Mouse (Mus musculus): Measurements from ENCODE around the gene Astn2.
A peak's percentile ranks its signal among the peaks of the same experiment; 100 is the strongest.
"Not testable (repeated sequence)": the region's sequence is repeated elsewhere in the genome, so short reads cannot be mapped to it uniquely, and the experiment has no call there.

Astn2 gene

GRCm38 (mm10) chr4:65744088-65744610 is 660.3 kb downstream of the Astn2 start:
- no peak for DNase-seq

- DNase-seq = no peak
These were observed 661.2 kb downstream of the Astn2 start for GRCm38 (mm10) chr4:65743160-65743691.

GRCm38 (mm10) chr4:65724414-65724813 is 680.0 kb downstream of the Astn2 start:
- no peak for DNase-seq

GRCm38 (mm10) chr4:65719610-65720009 is 684.8 kb downstream of the Astn2 start:
- no peak for DNase-seq

GRCm38 (mm10) chr4:65717899-65718298 is 686.5 kb downstream of the Astn2 start:
- no peak for DNase-seq

- DNase-seq = no peak
These were observed 688.3 kb downstream of the Astn2 start for GRCm38 (mm10) chr4:65716086-65716485.

- no peak for DNase-seq
These were observed 692.7 kb downstream of the Astn2 start for GRCm38 (mm10) chr4:65711678-65712077.

- no peak for DNase-seq
These were observed 693.8 kb downstream of the Astn2 start for GRCm38 (mm10) chr4:65710623-65711022.

GRCm38 (mm10) chr4:65701848-65702247 is 702.6 kb downstream of the Astn2 start:
- no peak for DNase-seq

- no peak for DNase-seq
These were observed 704.6 kb downstream of the Astn2 start for GRCm38 (mm10) chr4:65699743-65700361.

- DNase-seq = no peak
These were observed 709.2 kb downstream of the Astn2 start for GRCm38 (mm10) chr4:65695241-65695640.

- DNase-seq = no peak
These were observed 710.4 kb downstream of the Astn2 start for GRCm38 (mm10) chr4:65694011-65694410.

GRCm38 (mm10) chr4:65687006-65687723 is 717.2 kb downstream of the Astn2 start:
- DNase-seq = no peak

- no peak for DNase-seq
These were observed 718.0 kb downstream of the Astn2 start for GRCm38 (mm10) chr4:65686258-65687005.

GRCm38 (mm10) chr4:65684401-65684800 is 720.0 kb downstream of the Astn2 start:
- DNase-seq = no peak

GRCm38 (mm10) chr4:65679786-65680185 is 724.6 kb downstream of the Astn2 start:
- DNase-seq = not testable (repeated sequence)

- DNase-seq = no peak
These were observed 725.5 kb downstream of the Astn2 start for GRCm38 (mm10) chr4:65678929-65679328.

GRCm38 (mm10) chr4:65678495-65678894 is 725.9 kb downstream of the Astn2 start:
- no peak for DNase-seq

- no peak for DNase-seq
These were observed 730.0 kb downstream of the Astn2 start for GRCm38 (mm10) chr4:65674267-65674978.

GRCm38 (mm10) chr4:65673418-65673933 is 730.9 kb downstream of the Astn2 start:
- DNase-seq = no peak

GRCm38 (mm10) chr4:65672294-65672693 is 732.1 kb downstream of the Astn2 start:
- DNase-seq = peak; percentile 9

GRCm38 (mm10) chr4:65671585-65672184 is 732.7 kb downstream of the Astn2 start:
- DNase-seq = no peak
